Mouse (Mus musculus) embryonic fibroblast, embryonic 13.5 days (primary cell): ENCODE data around the gene Sept8. TPM values are rescaled to one million over a fixed set of nuclear protein-coding genes. Genes with fewer than 3 reads are reported as not detected.

ENCODE experiments used
- H3K27ac ChIP-seq: 2 replicates; pipeline ENCODE4 v1.5.1; 2012; ENCODE audit warnings: low read length, control low read depth, inconsistent platforms; ENCODE audit not compliant: insufficient read depth
- H3K4me1 ChIP-seq: 2 replicates; pipeline ENCODE4 v1.6.1; 2011; ENCODE audit warnings: low read length; ENCODE audit not compliant: control insufficient read depth, insufficient read depth
- H3K4me3 ChIP-seq: 2 replicates; pipeline ENCODE4 v1.5.1; 2011; ENCODE audit warnings: mild to moderate bottlenecking, control low read depth, low read length; ENCODE audit not compliant: insufficient read depth
- CTCF ChIP-seq: IDR thresholded peaks from 2 replicates; pipeline ENCODE4 v1.5.1; 2011; ENCODE audit warnings: mild to moderate bottlenecking, control low read depth, low read length, moderate library complexity, borderline replicate concordance; ENCODE audit not compliant: insufficient read depth
- POLR2A ChIP-seq: IDR thresholded peaks from 2 replicates; pipeline ENCODE4 v1.6.1; 2011; ENCODE audit warnings: low read depth, mild to moderate bottlenecking, control low read depth, low read length, moderate library complexity
- polyA plus RNA-seq: library from polyadenylated mRNA; stranded (reverse); fragments of >200 nt; gene quantifications from 2 replicates; pipeline ENCODE4 v1.2.4, GENCODE M21; 2011; ENCODE audit warnings: low read depth; ENCODE audit not compliant: missing spikeins, insufficient read length

Gene Sept8
- polyA plus RNA-seq, 1 experiment, result 88.6 TPM

GRCm38 (mm10) chr11:53479783-53480301 is 39.2 kb upstream of the Sept8 start, which contains the start of the genes Gm9945 and Sowaha:
Gene Gm9945, plus strand, starts transcription at chr11:53480166.
Gene Sowaha, minus strand, starts transcription at chr11:53480274.
- Histone ChIP-seq H3K27ac (no peak within 1 kb of the TSS), H3K4me1 (no peaks in the 10 kb centered on the region), H3K4me3 (peak within 1 kb of the TSS; percentile 4; the same call in 1 of the 2 replicates)
- TF ChIP-seq POLR2A (no peak), CTCF (no peak)

- H3K27ac ChIP-seq, result no peak overlapping the region
- H3K4me3 ChIP-seq, result no peak overlapping the region
- no peaks in the 10 kb centered on the region for H3K4me1 ChIP-seq
- TF ChIP-seq CTCF, result no peak
- no peak for TF ChIP-seq POLR2A
These were observed 37.8 kb upstream of the Sept8 start for GRCm38 (mm10) chr11:53481088-53481730.

GRCm38 (mm10) chr11:53483159-53483891 is 35.7 kb upstream of the Sept8 start:
- Histone ChIP-seq H3K4me1 (no peaks in the 10 kb centered on the region), H3K4me3 (no peak overlapping the region), H3K27ac (no peak overlapping the region)
- TF ChIP-seq POLR2A, result no peak
- no peak for TF ChIP-seq CTCF

- H3K27ac ChIP-seq, result no peak overlapping the region
- H3K4me3 ChIP-seq, result no peak overlapping the region
- H3K4me1 ChIP-seq, result no peaks in the 10 kb centered on the region
- TF ChIP-seq CTCF (no peak), POLR2A (no peak)
These were observed 33.3 kb upstream of the Sept8 start for GRCm38 (mm10) chr11:53485719-53486118.

- H3K4me1 ChIP-seq, result no peaks in the 10 kb centered on the region
- TF ChIP-seq POLR2A, result no peak
- no peak for TF ChIP-seq CTCF
- no peak overlapping the region for H3K27ac ChIP-seq
- no peak overlapping the region for H3K4me3 ChIP-seq
These were observed 32.7 kb upstream of the Sept8 start for GRCm38 (mm10) chr11:53486351-53486750.

- no peak for TF ChIP-seq CTCF
- no peak for TF ChIP-seq POLR2A
- Histone ChIP-seq H3K4me1 (no peaks in the 10 kb centered on the region), H3K27ac (no peak overlapping the region), H3K4me3 (no peak overlapping the region)
These were observed 32.0 kb upstream of the Sept8 start for GRCm38 (mm10) chr11:53486822-53487594.

- no peak overlapping the region for H3K4me3 ChIP-seq
- TF ChIP-seq POLR2A (no peak), CTCF (no peak)
- no peaks in the 10 kb centered on the region for H3K4me1 ChIP-seq
- H3K27ac ChIP-seq, result no peak overlapping the region
These were observed 30.1 kb upstream of the Sept8 start for GRCm38 (mm10) chr11:53489007-53489406.

- Histone ChIP-seq H3K27ac (no peak overlapping the region), H3K4me3 (no peak overlapping the region), H3K4me1 (no peaks in the 10 kb centered on the region)
- no peak for TF ChIP-seq CTCF
- no peak for TF ChIP-seq POLR2A
These were observed 29.6 kb upstream of the Sept8 start for GRCm38 (mm10) chr11:53489421-53489820.

GRCm38 (mm10) chr11:53491954-53492401 is 27.1 kb upstream of the Sept8 start:
- no peak overlapping the region for H3K4me3 ChIP-seq
- TF ChIP-seq POLR2A, result no peak
- no peak for TF ChIP-seq CTCF
- H3K4me1 ChIP-seq, result no peaks in the 10 kb centered on the region
- H3K27ac ChIP-seq, result no peak overlapping the region
